Mouse (Mus musculus) testis, adult 2 months (tissue): Measurements from ENCODE around the gene Uhrf2.

ENCODE experiments used
- CTCF ChIP-seq: fragments of 200-500 bp; IDR thresholded peaks from 2 replicates; pipeline ENCODE4 v1.5.1; 2012; ENCODE audit warnings: low read depth, mild to moderate bottlenecking, inconsistent platforms, low read length, moderate library complexity; ENCODE audit not compliant: control insufficient read depth, insufficient read depth, insufficient replicate concordance
- POLR2A ChIP-seq: fragments of 200-500 bp; IDR thresholded peaks from 2 replicates; pipeline ENCODE4 v1.6.1; 2012; ENCODE audit warnings: low read depth, mild to moderate bottlenecking, inconsistent platforms, low read length, moderate library complexity; ENCODE audit not compliant: control insufficient read depth

DNA sequence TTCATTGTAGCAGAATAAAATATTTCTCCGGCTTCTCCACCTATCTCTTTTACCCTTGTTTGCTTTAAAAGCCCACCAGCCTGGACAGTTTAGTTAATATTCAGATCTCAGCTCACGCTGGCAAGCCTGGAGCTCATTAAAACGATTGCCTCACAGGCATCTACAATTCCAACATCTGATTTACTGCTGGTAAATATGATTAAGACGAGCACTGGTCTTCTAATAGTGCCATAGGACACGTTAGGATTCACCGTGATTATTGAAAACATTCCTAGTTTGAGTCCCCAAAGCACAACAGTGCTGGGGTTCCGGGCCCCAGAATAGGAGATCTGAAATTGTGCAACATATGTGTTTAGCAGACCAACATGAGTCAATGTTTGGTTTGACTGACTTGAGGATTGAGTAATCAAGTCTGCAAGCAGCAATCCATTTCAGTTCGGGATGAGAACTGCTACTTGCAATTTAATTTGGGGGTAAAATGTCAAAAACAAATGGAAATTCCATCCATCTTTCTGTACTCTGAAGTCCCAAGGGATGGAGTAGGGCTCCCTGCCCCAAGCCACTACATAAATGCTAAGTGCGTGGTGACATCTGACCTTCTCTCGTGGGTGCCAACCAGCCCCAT is 77.0 kb downstream of the Uhrf2 start:
- no peak for TF ChIP-seq CTCF
- TF ChIP-seq POLR2A: no peak
